Mouse (Mus musculus): Measurements from ENCODE around the gene Fto.
A peak's percentile ranks its signal among the peaks of the same experiment; 100 is the strongest.

The Fto gene

DNA sequence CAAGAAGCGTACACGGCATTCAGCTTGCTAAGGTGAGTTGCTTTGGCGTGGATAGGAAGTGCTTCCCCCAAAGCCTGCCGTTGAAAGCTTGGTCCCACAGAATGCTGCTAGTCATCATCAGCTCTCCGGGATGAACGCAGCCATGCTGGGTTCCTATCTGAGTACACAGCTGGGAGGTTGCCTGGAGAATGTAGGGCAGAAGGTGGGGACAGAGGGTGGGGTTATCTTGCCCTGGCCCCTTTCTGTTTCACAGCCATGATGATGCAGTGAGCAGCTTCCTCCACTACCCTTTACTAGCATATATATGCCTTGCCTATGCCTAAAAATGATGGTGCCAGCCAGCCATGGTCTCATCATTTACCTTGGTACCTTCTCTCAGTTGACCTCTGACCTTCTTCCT is 147.6 kb downstream of the Fto start:
- no peak for DNase-seq

GRCm38 (mm10) chr8:91463757-91464156 is 150.4 kb downstream of the Fto start:
- no peak for DNase-seq

- DNase-seq, result no peak
Observed at GRCm38 (mm10) chr8:91467463-91467862, 154.1 kb downstream of the Fto start.

- DNase-seq, result no peak
Observed at GRCm38 (mm10) chr8:91467881-91468534, 154.7 kb downstream of the Fto start.

GRCm38 (mm10) chr8:91469441-91469840 is 156.1 kb downstream of the Fto start:
- DNase-seq, result no peak

- no peak for DNase-seq
Observed at GRCm38 (mm10) chr8:91474731-91475279, 161.5 kb downstream of the Fto start.

- DNase-seq, result no peak
Observed at GRCm38 (mm10) chr8:91476988-91477387, 163.7 kb downstream of the Fto start.

DNA sequence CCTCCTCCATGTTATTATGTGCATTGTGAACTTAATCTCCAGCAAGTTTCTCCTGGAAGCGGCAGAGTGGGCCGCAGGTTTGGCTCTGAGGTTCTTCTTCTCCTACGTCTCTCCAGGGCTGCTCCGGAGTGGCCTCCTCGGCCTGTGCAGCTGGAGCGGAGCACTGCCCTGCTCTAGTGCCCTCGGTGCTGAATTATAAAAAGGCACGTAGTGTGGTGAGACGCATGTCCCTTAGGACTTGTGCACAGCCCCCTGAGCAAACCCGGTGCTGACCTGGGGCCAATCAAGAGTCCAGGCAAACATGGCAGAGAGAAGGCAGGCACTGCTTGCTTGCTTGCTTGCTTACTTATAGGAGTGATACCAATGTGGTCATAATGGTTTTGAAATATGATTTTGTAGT is 164.1 kb downstream of the Fto start:
- DNase-seq, result no peak

DNA sequence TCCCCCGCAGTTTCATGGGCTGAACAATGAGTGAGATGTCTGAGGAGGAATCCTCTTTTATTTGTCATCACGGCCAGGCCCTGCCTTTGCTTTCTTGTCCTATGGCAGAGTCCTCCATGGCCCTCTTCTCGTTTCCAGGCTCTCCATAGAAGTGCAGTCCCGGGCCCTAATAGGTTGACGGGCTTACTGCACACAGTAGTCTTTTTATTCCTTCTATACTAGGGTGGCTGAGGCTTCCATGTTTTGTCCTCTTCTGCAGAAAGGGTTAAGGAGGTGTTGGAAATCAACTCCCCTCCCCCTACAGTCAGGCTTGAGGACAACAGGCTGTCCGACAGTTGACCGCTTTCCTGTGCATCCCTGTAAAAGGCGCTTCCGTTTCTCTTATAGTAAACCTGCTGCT is 169.2 kb downstream of the Fto start:
- DNase-seq, result no peak

GRCm38 (mm10) chr8:91486394-91486793 is 173.1 kb downstream of the Fto start:
- DNase-seq, result no peak

GRCm38 (mm10) chr8:91487456-91487855 is 174.1 kb downstream of the Fto start:
- DNase-seq, result no peak

- peak; percentile 61 for DNase-seq
Observed at GRCm38 (mm10) chr8:91488086-91488783, 174.9 kb downstream of the Fto start.

- no peak for DNase-seq
Observed at GRCm38 (mm10) chr8:91488784-91489450, 175.6 kb downstream of the Fto start.

DNA sequence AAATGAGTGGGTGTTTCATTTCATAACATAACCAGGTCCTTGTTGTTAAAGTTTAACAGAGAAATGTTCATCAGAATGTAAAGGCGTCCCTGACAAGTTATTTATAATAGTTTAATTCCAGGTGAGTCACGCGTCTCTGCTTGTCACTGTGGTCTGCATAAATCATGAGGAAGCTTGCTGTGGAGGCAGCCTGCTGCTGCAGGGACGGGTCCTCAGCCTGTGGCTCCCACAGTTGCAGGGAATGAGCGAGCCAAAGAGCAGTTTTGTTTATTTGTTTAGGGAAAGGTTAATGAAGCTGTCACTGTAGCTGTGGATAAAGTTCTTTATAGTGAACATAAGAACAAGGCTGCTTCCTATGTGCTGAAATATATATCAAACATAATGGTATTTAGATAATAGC is 176.7 kb downstream of the Fto start:
- no peak for DNase-seq

GRCm38 (mm10) chr8:91493373-91493772 is 180.0 kb downstream of the Fto start:
- DNase-seq, result no peak

- DNase-seq, result no peak
Observed at GRCm38 (mm10) chr8:91494501-91495259, 181.4 kb downstream of the Fto start.

- DNase-seq, result no peak
Observed at GRCm38 (mm10) chr8:91495260-91495601, 181.9 kb downstream of the Fto start.

GRCm38 (mm10) chr8:91496000-91496399 is 182.7 kb downstream of the Fto start:
- no peak for DNase-seq

- no peak for DNase-seq
Observed at GRCm38 (mm10) chr8:91496936-91497335, 183.6 kb downstream of the Fto start.

GRCm38 (mm10) chr8:91498611-91499010 is 185.3 kb downstream of the Fto start:
- no peak for DNase-seq

DNA sequence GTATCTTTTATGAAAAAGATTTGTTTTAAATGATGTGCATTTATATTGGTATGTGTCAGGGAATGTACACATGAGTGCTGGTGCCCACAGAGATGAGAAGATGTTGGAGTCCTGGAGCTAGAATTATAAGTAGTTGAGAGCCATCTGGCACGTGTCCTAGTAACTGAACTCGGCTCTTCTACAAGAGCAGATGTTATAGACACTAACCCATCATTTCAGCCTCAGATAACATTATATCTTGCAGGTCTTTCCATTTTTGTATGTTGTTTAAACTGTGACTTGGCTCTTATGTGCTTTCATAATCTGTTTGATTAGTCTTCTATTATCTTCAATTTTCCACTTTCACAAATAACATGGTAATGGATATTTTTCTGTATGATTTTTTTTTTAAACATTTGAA is 186.0 kb downstream of the Fto start:
- DNase-seq, result no peak

DNA sequence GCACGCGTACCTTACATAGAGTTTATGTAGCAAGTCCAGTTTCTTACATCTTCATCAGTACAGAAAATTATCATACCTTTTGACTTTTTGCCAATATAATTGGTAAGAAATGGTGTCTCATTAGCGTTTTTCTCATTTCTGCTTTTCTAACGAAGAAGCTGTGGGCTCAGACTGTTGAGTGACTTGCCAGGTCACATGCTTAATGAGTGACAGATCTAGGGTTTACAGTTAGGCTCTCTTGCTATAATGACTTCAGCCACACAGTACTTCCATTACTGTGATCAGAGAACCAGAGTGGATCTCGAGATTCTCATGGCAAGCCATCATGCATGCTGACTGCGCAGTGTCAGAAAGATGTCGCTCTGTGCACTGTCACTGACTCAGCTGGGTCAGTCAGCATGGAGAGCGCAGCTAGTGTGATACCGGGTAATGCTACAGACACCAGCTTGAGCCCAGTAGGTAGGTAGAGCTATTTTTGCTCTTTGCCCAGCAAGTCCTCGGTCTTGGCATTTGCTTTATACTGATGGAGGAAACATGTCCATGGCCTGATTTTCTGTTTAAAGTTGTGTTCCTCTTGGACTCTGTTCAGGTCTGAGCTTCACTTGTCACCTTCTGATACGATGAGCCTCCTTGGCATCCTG is 188.8 kb downstream of the Fto start:
- peak; percentile 83 for DNase-seq

- DNase-seq, result peak; percentile 32
Observed at GRCm38 (mm10) chr8:91502791-91503190, 189.5 kb downstream of the Fto start.

All from cerebellum, adult 11-12 months (tissue).